Mouse (Mus musculus) neutrophil, adult 83 days (primary cell): ENCODE measurements around the gene Lrrc75a. TPM values are rescaled to one million over a fixed set of nuclear protein-coding genes. Genes with fewer than 3 reads are reported as not detected.

Experiments
- total RNA-seq, 2 experiments: library from RNA; stranded (reverse); gene quantifications; one replicate each; pipeline ENCODE4 v1.2.4; 2023

Lrrc75a gene
- 1 to 10 TPM; 1.7 to 1.9 TPM for total RNA-seq

GRCm38 (mm10) chr11:62647661-62648590 lies at the start of gene Lrrc75a:
TSS of gene Lrrc75a (minus strand) at chr11:62648523.

GRCm38 (mm10) chr11:62648591-62649391 lies 468 bp upstream of the Lrrc75a start, which contains the start of gene Mmgt2:
TSS of gene Mmgt2 (plus strand) at chr11:62648664.

DNA sequence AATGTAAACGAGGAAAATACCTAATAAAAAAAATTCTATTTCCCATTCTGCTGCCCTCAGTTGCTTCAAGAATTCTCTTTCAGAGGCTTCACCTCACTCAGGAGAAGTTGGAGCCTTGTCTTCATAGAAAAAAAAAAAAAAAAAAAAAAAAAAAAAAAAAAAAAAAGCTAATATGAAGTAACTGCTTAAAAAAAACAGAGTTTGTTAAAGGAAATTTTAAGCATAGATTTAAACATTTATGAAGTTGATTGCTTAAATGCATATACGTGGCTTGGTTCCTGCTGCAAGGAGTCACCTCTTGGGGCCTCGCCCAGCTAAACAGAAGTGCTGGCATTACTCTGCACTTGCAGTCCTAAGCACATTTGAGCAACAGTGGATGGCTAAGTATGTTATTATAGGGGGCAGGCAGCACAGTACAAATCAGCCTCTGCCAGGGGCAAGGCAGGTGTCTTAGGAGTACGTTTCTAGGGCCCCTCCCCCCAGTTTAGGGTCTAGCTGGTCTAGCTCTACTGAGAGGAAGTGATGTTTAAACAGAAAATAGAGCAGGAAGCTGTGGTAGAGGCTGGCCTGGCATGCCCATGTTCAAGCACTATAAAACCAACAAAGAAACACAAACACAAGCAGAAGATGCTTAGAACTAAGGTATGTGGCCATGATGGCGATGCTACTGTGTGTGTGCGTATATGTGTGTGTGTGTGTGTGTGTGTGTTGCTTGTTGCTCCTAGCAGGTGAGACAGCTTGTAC lies 74.2 kb downstream of the Lrrc75a start, which contains the start of gene Trpv2:
TSS of gene Trpv2 (plus strand) at position 528 of the 744 bp plus-strand sequence.

Other genes starting within 250 kb of the Lrrc75a start
- gene Pigl, start 190.1 kb downstream of the Lrrc75a start, total RNA-seq: 10 to 100 TPM; 10.8 to 11.9 TPM
- 100 to 1,000 TPM; 350 to 402 TPM for gene Ncor1, start 190.0 kb downstream of the Lrrc75a start, total RNA-seq
- gene Cenpv, start 109.3 kb downstream of the Lrrc75a start, total RNA-seq: 1 to 10 TPM; 3.9 to 7.8 TPM
- 1,000 to 10,000 TPM; 1,679 to 1,929 TPM for gene Ubb, start 97.4 kb downstream of the Lrrc75a start, total RNA-seq
- 10 to 100 TPM; 42.1 to 49.3 TPM for gene Trpv2, start 74.0 kb downstream of the Lrrc75a start, total RNA-seq
- 10 to 100 TPM; 10.7 to 11.7 TPM for gene Mmgt2, start 141 bp upstream of the Lrrc75a start, total RNA-seq
- under 1 TPM; 0.44 to 0.84 TPM for gene Zfp287, start 83.4 kb upstream of the Lrrc75a start, total RNA-seq
- not detected for gene Gm10428, start 104.6 kb upstream of the Lrrc75a start, total RNA-seq
- under 1 TPM in 1 of 2 experiments, not detected in 1; 0.13 TPM for gene Zfp286, start 140.9 kb upstream of the Lrrc75a start, total RNA-seq
- gene Trim16, start 171.7 kb upstream of the Lrrc75a start, total RNA-seq: 10 to 100 TPM; 12.7 to 17.2 TPM
- 1 to 10 TPM in 1 of 2 experiments, under 1 TPM in 1; 0.66 to 1.2 TPM for gene Fbxw10, start 198.5 kb upstream of the Lrrc75a start, total RNA-seq
- gene Tvp23b, start 230.9 kb upstream of the Lrrc75a start, total RNA-seq: 1 to 10 TPM; 9.4 to 10.0 TPM